Comparison of ENCODE assay signal across 19 mouse cellular contexts in the genomic region with DNA sequence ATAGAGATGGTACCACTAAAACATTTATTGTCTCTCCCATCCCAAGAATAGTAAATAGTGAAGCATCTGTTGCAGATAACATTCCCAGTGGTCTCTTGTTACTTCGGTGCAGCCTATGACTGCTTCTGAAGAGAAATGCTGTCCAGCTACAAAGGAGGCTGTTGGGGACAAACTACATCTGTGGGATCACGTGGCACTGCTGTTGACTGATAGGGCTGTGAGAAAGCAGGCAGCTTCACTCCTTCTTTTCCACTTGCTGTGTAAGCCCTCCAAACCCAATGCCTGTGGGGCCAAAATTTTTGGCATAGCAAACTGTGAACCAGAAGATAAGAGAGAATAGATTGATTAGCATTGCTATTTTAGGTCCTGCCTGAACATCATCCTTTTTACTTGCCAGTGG. TPM values are rescaled to one million over a fixed set of nuclear protein-coding genes. Genes with fewer than 3 reads are reported as not detected.
DNase-seq lines count a peak whose midpoint lies in the region; ATAC-seq and TF ChIP-seq lines count a peak whose summit lies in the region.
"Had no signal": no experiment of that assay in that cellular context is flagged by ENCODE, and none has a peak within 500 bp of the region (broad histone marks: within the 10 kb centered on the region; RNA-seq: fewer than 3 reads in every experiment).

No protein-coding gene starts in this region.

- TF ChIP-seq CTCF in lung, postnatal 0 days (IDR thresholded peaks at IDR 0.05) = no peak

- H3K4me1 ChIP-seq in megakaryocyte, embryonic 14.5 days = peaks cover 93% of the 10 kb centered on the region
- no peaks in the 10 kb centered on the region for H3K4me1 ChIP-seq in lung, postnatal 0 days (ENCODE audit: insufficient read depth, low read depth, low read length)
- H3K4me1 ChIP-seq in neural tube, embryonic 15.5 days = peaks cover 11% of the 10 kb centered on the region
- H3K4me1 ChIP-seq: embryonic facial prominence, embryonic 13.5 days had no signal

- no peak for TF ChIP-seq EP300 in lung, postnatal 0 days (IDR thresholded peaks at IDR 0.05)

- H3K36me3 ChIP-seq in megakaryocyte, embryonic 14.5 days (replicated peaks; ENCODE audit: low read length) = peaks cover 28% of the 10 kb centered on the region
- H3K36me3 ChIP-seq in lung, postnatal 0 days (ENCODE audit: insufficient read depth, low read length) = no peaks in the 10 kb centered on the region
- H3K36me3 ChIP-seq in myocyte (ENCODE audit: control insufficient read depth, insufficient read depth) = peaks cover 23% of the 10 kb centered on the region
- peaks cover 27% of the 10 kb centered on the region for H3K36me3 ChIP-seq in neural tube, embryonic 15.5 days

- ATAC-seq in megakaryocyte, adult 5-6 weeks (ENCODE audit: poor library complexity, severe bottlenecking) = no peak
- peak; percentile 88 for ATAC-seq in lung, postnatal 0 days
- no peak for ATAC-seq in neural tube, embryonic 15.5 days (ENCODE audit: low FRiP score)

- no peak overlapping the region for H3ac ChIP-seq in myocyte (ENCODE audit: control insufficient read depth, insufficient read length)

- TF ChIP-seq POLR2A in myocyte (IDR thresholded peaks at IDR 0.05; ENCODE audit: insufficient read length, low read depth) = no peak

- DNase-seq in embryo, embryonic 10 days (ENCODE audit: low spot score) = peak; percentile 15
- DNase-seq in embryo, embryonic 9.5 days (ENCODE audit: extremely low spot score) = no peak
- peak; percentile 77 for DNase-seq in lung, postnatal 0 days (ENCODE audit: low spot score)
- no peak for DNase-seq in ovary, adult 18-20 months (ENCODE audit: low spot score)
- DNase-seq: adrenal gland, adult 8-10 months; cerebellum, adult 11 months; cerebellum, postnatal 36 days; gastrocnemius, postnatal 14 days; right cerebral cortex, postnatal 25 days had no signal

- no peak overlapping the region for H3K27ac ChIP-seq in lung, postnatal 0 days (ENCODE audit: low read length)
- H3K27ac ChIP-seq in neural tube, embryonic 15.5 days (replicated peaks) = no peak overlapping the region
- H3K27ac ChIP-seq: embryonic facial prominence, embryonic 13.5 days; layer of hippocampus, adult 2 months; limb, embryonic 13.5 days; liver, embryonic 15.5 days; neural tube, embryonic 13.5 days had no signal

- H3K4me3 ChIP-seq in megakaryocyte, embryonic 14.5 days (replicated peaks) = peak overlapping the region; percentile 77
- H3K4me3 ChIP-seq in lung, postnatal 0 days (ENCODE audit: low read depth, low read length) = no peak overlapping the region
- H3K4me3 ChIP-seq in myocyte = no peak overlapping the region
- H3K4me3 ChIP-seq in neural tube, embryonic 15.5 days (replicated peaks) = no peak overlapping the region
- H3K4me3 ChIP-seq: embryonic facial prominence, embryonic 13.5 days; layer of hippocampus, adult 2 months; limb, embryonic 13.5 days; liver, embryonic 15.5 days; neural tube, embryonic 13.5 days had no signal

- H3K9ac ChIP-seq in lung, postnatal 0 days (replicated peaks; ENCODE audit: low read depth) = no peak overlapping the region
- no peak overlapping the region for H3K9ac ChIP-seq in neural tube, embryonic 15.5 days (replicated peaks)
- H3K9ac ChIP-seq: embryonic facial prominence, embryonic 13.5 days; limb, embryonic 13.5 days; liver, embryonic 15.5 days; neural tube, embryonic 13.5 days had no signal

- no peak overlapping the region for H3K4me2 ChIP-seq in lung, postnatal 0 days (replicated peaks; ENCODE audit: low read depth, low read length)
- H3K4me2 ChIP-seq in myocyte (ENCODE audit: low read depth) = no peak overlapping the region
- no peak overlapping the region for H3K4me2 ChIP-seq in neural tube, embryonic 15.5 days
- H3K4me2 ChIP-seq: embryonic facial prominence, embryonic 13.5 days; limb, embryonic 13.5 days; liver, embryonic 15.5 days; midbrain, embryonic 11.5 days; neural tube, embryonic 13.5 days had no signal

- no peaks in the 10 kb centered on the region for H3K9me3 ChIP-seq in megakaryocyte, embryonic 14.5 days
- no peaks in the 10 kb centered on the region for H3K9me3 ChIP-seq in lung, postnatal 0 days (ENCODE audit: low read length)
- no peaks in the 10 kb centered on the region for H3K9me3 ChIP-seq in neural tube, embryonic 15.5 days (replicated peaks)
- H3K9me3 ChIP-seq: embryonic facial prominence, embryonic 13.5 days; limb, embryonic 13.5 days; liver, embryonic 15.5 days; neural tube, embryonic 13.5 days had no signal

- no peaks in the 10 kb centered on the region for H3K79me2 ChIP-seq in myocyte (ENCODE audit: control insufficient read depth, insufficient read depth)

- whole genome bisulfite sequencing in lung, postnatal 0 days = 19% methylated on average over 2 of the region's 2 CpGs
- WGBS in neural tube, embryonic 15.5 days = 56% methylated on average over 2 of the region's 2 CpGs

- no peaks in the 10 kb centered on the region for H3K27me3 ChIP-seq in megakaryocyte, embryonic 14.5 days (replicated peaks)
- H3K27me3 ChIP-seq in lung, postnatal 0 days (replicated peaks; ENCODE audit: insufficient read depth, low read length) = no peaks in the 10 kb centered on the region
- H3K27me3 ChIP-seq in myocyte (ENCODE audit: control insufficient read depth, insufficient read depth, insufficient read length) = no peaks in the 10 kb centered on the region
- H3K27me3 ChIP-seq in neural tube, embryonic 15.5 days (replicated peaks) = peaks cover 39% of the 10 kb centered on the region
- H3K27me3 ChIP-seq: embryonic facial prominence, embryonic 13.5 days; limb, embryonic 13.5 days; liver, embryonic 15.5 days had no signal

TF ChIP-seq in myocyte, 11 proteins besides CTCF, POLR2A, EP300 and RAD21:
- TF ChIP-seq E2F4 (IDR thresholded peaks at IDR 0.05; ENCODE audit: insufficient read depth) (no peak), MAX (IDR thresholded peaks at IDR 0.05; ENCODE audit: low read depth) (no peak), MYOD1 (IDR thresholded peaks at IDR 0.05; ENCODE audit: control insufficient read depth in 1 of 3, insufficient read length in 2 of 3, low read depth in 2 of 3) (peak in 1 of 3 experiments; percentile 25), MYOG (IDR thresholded peaks at IDR 0.05; ENCODE audit: control insufficient read depth in 1 of 3, insufficient read depth in 1 of 3, insufficient read length in 2 of 3, low read depth in 2 of 3) (peak in 1 of 3 experiments; percentile 28), USF1 (IDR thresholded peaks at IDR 0.05; ENCODE audit: low read depth) (peak; percentile 76)

RNA-seq across cellular contexts. Expression of a gene that starts 17.4 kb away (rescaled TPM):
- polyA plus RNA-seq in megakaryocyte, embryonic 14.5 days (2012; ENCODE audit: insufficient read depth, low replicate concordance) = 1.4 TPM in 1 of 2 replicates, not detected in the other
- total RNA-seq in megakaryocyte, adult 5-6 weeks (2015) = 10.7 and 12.1 TPM in 2 replicates
- total RNA-seq in megakaryocyte, adult 5-6 weeks (2017) = 9.2 and 12.2 TPM in 2 replicates
- polyA plus RNA-seq in lung, postnatal 0 days (2015; fragmentation: Nextera tagmentation; extraction: Ambion mirVana) = 32.0 and 42.2 TPM in 2 replicates
- polyA plus RNA-seq in myocyte (2012; fragmentation: generic; extraction: Trizol) = 158 TPM
- 6.1 and 10.0 TPM in 2 replicates for polyA plus RNA-seq in neural tube, embryonic 15.5 days (2015; fragmentation: Nextera tagmentation; extraction: Ambion mirVana)
- total RNA-seq: adrenal gland, adult 8-10 months; layer of hippocampus, adult 2 months had no signal
- polyA plus RNA-seq: midbrain, embryonic 11.5 days had no signal

RNA-seq across cellular contexts. Expression of a gene that starts 41.6 kb away (rescaled TPM):
- 1.9 and 3.1 TPM in 2 replicates for polyA plus RNA-seq in megakaryocyte, embryonic 14.5 days (2012; ENCODE audit: insufficient read depth, low replicate concordance)
- 54.3 and 54.4 TPM in 2 replicates for total RNA-seq in megakaryocyte, adult 5-6 weeks (2015)
- total RNA-seq in megakaryocyte, adult 5-6 weeks (2017) = 43.1 and 52.2 TPM in 2 replicates
- polyA plus RNA-seq in lung, postnatal 0 days (2015; fragmentation: Nextera tagmentation; extraction: Ambion mirVana) = 15.5 and 15.7 TPM in 2 replicates
- 9.9 TPM for polyA plus RNA-seq in myocyte (2012; fragmentation: generic; extraction: Trizol)
- polyA plus RNA-seq in neural tube, embryonic 15.5 days (2015; fragmentation: Nextera tagmentation; extraction: Ambion mirVana) = 36.5 and 39.2 TPM in 2 replicates

RNA-seq across cellular contexts. Expression of a gene that starts 51.0 kb away (rescaled TPM):
- polyA plus RNA-seq in megakaryocyte, embryonic 14.5 days (2012; ENCODE audit: insufficient read depth, low replicate concordance) = 23.0 and 25.1 TPM in 2 replicates
- 129 and 131 TPM in 2 replicates for total RNA-seq in megakaryocyte, adult 5-6 weeks (2015)
- total RNA-seq in megakaryocyte, adult 5-6 weeks (2017) = 40.6 and 49.7 TPM in 2 replicates
- 0.93 and 1.5 TPM in 2 replicates for polyA plus RNA-seq in lung, postnatal 0 days (2015; fragmentation: Nextera tagmentation; extraction: Ambion mirVana)
- 19.7 TPM for polyA plus RNA-seq in myocyte (2012; fragmentation: generic; extraction: Trizol)
- polyA plus RNA-seq in neural tube, embryonic 15.5 days (2015; fragmentation: Nextera tagmentation; extraction: Ambion mirVana) = 2.3 and 7.0 TPM in 2 replicates

Comparison
In these comparisons a context has a peak if more than half of its experiments do, and no peak if none do; other contexts are left out.
1. DNase-seq: peak in embryo, embryonic 10 days (single experiment) and lung, postnatal 0 days (single experiment); none in embryo, embryonic 9.5 days (single experiment) and ovary, adult 18-20 months (single experiment).